Mouse (Mus musculus): ENCODE measurements around the gene Pofut1. TPM values are rescaled to one million over a fixed set of nuclear protein-coding genes. Genes with fewer than 3 reads are reported as not detected.

Gene Pofut1
- total RNA-seq, 2 experiments from 2014 or later: 14.3 to 21.1 TPM

Other genes with a start within 250 kb of the Pofut1 start
- 10 to 100 TPM; 41.2 to 43.8 TPM for gene Pdrg1, start 226.1 kb upstream of the Pofut1 start, total RNA-seq (2021)
- 1 to 10 TPM; 1.9 to 2.1 TPM for gene Xkr7, start 209.7 kb upstream of the Pofut1 start, total RNA-seq (2021)
- 1 to 10 TPM; 3.9 to 5.2 TPM for gene Ccm2l, start 175.6 kb upstream of the Pofut1 start, total RNA-seq (2021)
- gene Hck, start 133.1 kb upstream of the Pofut1 start, total RNA-seq (2021): 1 to 10 TPM; 1.6 to 1.8 TPM
- gene Tm9sf4, start 80.2 kb upstream of the Pofut1 start, total RNA-seq (2021): 10 to 100 TPM; 88.6 to 97.6 TPM
- gene Tspyl3, start 16.1 kb upstream of the Pofut1 start, total RNA-seq (2021): 10 to 100 TPM; 22.0 to 26.2 TPM
- gene Plagl2, start 107 bp upstream of the Pofut1 start, total RNA-seq (2021): 1 to 10 TPM; 4.6 to 5.4 TPM
- gene Kif3b, start 49.9 kb downstream of the Pofut1 start, total RNA-seq (2021): 10 to 100 TPM; 55.1 to 56.1 TPM
- gene Asxl1, start 104.3 kb downstream of the Pofut1 start, total RNA-seq (2021): 10 to 100 TPM; 31.6 to 34.0 TPM